Mouse (Mus musculus) erythroid progenitor cell, adult 5-6 weeks (primary cell): Measurements from ENCODE around the gene Dclre1b. TPM values are rescaled to one million over a fixed set of nuclear protein-coding genes. Genes with fewer than 3 reads are reported as not detected.
"Not testable (repeated sequence)": the region's sequence is repeated elsewhere in the genome, so short reads cannot be mapped to it uniquely, and the experiment has no call there.

ENCODE experiments used
- ATAC-seq: replicated peaks from 2 replicates; pipeline ENCODE4 v1.8.0; 2016; ENCODE audit warnings: moderate number of reproducible peaks, mild to moderate bottlenecking, moderate TSS enrichment, inconsistent platforms; ENCODE audit not compliant: poor library complexity, low FRiP score, severe bottlenecking
- total RNA-seq, 2 experiments: library from RNA; stranded (forward) in 1 of 2; stranded (reverse) in 1 of 2; fragments of 150-400 nt in 1 of 2; fragments of 186-747, 209-891 nt in 1 of 2; gene quantifications; 2 replicates each; pipeline versions ENCODE4 v1.2.3 to v1.2.4; 2015 to 2017; ENCODE audit warnings: low replicate concordance in 2 of 2

Dclre1b gene
- total RNA-seq, 2 experiments from 2014 or later = 13.4 to 14.3 TPM

GRCm38 (mm10) chr3:103829036-103829435 is 19.8 kb upstream of the Dclre1b start:
- ATAC-seq = no peak

GRCm38 (mm10) chr3:103827548-103827947 is 18.3 kb upstream of the Dclre1b start:
- no peak for ATAC-seq

DNA sequence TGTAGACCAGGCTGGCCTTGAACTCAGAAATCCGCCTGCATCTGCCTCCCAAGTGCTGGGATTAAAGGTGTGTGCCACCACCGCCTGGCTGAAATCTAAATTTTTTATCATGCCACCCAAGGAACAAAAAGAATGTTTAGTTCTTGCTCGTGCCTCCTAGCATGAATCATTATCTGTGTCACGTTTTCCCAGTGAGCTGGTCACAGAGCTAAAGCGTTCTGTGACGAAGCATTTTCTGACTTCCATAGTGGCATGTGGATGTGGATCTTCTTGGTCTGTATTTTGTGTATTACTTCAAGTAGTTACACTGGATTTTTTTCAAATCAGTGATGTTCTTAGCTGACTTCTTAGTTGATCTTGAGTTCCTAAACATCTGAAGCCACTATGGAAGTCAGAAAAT is 1.7 kb upstream of the Dclre1b start:
- 0 out of 2 replicates have a peak, but pooled peaks have one; percentile 45 for ATAC-seq

GRCm38 (mm10) chr3:103809799-103810150 is 531 bp upstream of the Dclre1b start:
- ATAC-seq = peak; percentile 41

DNA sequence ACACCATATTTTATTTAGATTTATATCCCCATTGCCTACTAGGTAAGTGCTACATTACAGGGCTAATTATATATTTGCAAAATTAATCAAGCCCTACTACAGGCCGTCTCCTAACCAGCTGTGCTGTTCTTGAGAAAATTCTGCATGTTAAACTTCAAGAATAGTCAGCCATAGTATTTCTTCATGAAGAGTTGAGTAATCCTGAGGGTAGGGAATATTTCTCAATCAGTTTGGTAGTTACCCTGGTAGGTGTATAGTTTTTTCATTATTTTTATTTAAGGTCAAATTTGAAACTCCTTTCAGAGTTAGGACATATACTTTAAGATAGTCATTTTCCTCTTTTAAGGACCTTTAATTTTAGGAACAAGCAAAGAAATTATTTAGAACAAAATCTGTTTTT is 3.6 kb downstream of the Dclre1b start:
- no peak for ATAC-seq

DNA sequence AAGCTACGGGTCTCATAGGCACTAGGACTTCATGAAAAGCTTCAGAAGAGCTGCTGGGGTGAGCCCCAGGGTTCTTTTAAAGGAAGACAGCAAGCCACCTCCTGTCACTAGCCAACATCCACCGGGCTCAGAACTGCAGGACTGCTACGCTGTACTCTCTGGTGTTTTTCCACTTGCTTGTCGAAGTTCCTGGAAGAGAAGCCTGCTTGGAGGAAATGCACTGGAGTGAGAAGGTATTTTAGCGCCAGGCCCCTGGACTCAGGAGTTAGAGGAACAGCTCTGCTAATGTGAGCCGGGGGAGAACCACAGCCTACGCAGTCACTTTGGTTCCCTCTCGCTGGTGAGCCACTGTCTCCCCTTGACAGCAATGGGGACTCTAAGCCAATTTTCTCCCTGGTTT is 6.4 kb downstream of the Dclre1b start:
- no peak for ATAC-seq

GRCm38 (mm10) chr3:103801631-103802531 is 7.4 kb downstream of the Dclre1b start:
- ATAC-seq = peak; percentile 69

DNA sequence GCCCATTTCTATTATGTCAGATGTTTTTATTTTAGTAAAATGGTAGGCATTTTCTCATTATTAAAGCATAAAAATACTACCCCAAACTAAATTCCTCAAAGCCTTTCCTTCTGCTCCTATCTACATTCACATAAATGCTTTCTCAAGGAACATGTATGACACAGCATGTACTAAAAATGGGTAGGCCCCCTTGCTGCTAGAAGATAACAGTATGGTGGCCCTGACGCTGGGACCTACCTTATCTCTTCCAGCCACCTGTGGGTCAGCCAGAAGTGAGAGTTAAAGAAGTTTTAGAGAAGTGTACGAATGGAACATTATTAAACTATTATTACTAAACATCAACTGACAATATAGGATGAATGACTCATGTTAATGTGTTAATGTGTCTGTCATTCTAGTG is 9.7 kb downstream of the Dclre1b start:
- ATAC-seq = peak; percentile 89

GRCm38 (mm10) chr3:103796389-103796788 is 12.9 kb downstream of the Dclre1b start:
- no peak for ATAC-seq

DNA sequence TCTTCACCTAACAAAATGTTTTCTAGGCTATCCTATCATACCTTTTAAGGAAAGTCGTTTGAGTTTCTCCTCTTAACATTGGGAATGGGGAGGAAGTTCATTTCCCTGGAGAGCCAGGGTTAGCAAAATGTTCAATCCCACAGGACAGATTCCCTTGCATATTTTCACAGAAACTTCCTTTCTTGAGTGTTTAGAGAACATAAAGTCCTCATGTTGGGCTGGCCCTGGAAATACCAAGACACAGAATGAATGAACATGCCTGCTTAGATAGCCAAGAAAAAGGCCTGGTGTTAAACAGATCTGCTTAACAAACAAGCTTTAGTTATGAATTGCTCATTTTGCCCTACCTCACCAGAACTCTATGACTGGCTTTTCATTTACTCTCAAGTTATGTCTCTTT is 16.7 kb downstream of the Dclre1b start:
- ATAC-seq = no peak

DNA sequence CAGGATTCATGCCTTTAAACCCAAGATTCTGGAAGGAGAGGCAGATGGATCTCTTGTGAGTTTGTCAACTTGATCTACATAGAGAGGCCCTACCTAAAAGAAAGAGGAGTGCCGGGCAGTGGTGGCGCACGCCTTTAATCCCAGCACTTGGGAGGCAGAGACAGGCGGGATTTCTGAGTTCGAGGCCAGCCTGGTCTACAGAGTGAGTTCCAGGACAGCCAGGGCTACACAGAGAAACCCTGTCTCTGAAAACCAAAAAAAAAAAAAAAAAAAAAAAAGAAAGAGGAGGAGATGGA is 17.2 kb downstream of the Dclre1b start:
- not testable (repeated sequence) for ATAC-seq

DNA sequence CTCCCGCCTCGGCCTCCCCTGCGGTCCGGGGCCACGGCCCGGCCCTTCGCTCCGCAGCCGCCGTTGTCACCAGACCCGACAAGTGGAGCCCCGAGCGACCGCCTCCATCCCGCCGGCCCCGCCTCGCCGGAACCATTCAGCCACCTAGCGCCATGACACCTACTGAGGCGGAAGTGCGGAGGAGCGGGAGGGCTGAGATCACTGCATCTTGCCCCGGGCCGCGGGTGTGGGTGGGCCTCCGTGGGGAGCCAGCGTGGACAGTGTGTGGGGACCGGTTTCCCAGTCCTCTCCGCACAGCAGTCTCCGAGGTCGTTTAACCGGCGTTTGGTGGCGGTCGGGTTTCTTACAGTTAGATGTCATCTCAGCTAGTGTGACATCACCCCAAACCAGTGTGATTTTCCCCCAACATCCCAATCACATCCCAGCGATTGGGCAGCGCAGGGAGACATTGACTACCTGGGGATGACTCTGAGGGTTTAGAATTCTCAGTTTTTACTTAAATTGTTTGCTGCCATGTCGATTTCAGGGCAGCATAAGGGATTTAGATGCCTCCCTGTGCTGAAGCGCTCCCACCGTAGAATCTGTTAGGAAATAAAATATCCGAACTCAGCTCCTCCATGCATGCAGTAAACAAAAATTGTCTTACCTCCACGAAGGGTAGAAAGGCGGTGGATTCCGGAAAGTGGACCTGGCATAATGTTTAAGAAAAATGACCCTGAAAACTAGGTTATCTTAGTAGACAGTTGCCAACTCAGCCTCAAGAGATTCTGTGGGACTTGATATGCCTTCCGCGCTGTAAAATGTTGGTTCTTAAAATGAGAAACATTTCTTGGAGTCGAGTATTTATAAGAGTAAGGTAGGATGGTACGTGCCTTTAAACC is 17.8 kb downstream of the Dclre1b start, which contains the start of gene Hipk1:
Gene Hipk1 (minus strand): TSS at position 334 of the 881 bp plus-strand sequence.
- ATAC-seq = peak; percentile 90

- peak; percentile 17; the same call in 1 of the 2 replicates for ATAC-seq
Observed at GRCm38 (mm10) chr3:103790346-103791145, 18.7 kb downstream of the Dclre1b start.

DNA sequence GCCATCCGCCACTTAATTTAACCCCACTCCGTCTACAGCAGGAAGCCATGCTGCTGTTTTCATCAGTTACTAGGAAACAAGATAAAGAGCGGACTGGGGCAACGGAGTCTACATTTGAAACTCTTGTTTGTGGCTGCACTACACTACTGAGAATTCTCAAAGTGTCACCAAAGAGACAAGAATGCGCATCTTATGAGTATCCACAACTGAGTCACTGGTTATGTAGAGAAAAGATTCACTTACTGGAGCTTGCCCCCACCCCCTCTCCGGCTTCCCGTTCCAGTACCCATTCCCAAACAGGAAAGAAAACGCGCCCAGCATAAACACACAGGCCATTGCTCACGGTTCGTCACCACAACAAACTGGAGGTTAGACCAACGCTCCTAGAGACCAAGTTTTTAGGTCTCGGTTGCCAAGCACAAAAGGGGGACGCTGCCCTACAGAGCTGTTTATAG is 19.3 kb downstream of the Dclre1b start:
- ATAC-seq = peak; percentile 43

GRCm38 (mm10) chr3:103789096-103789495 is 20.1 kb downstream of the Dclre1b start:
- ATAC-seq = no peak

DNA sequence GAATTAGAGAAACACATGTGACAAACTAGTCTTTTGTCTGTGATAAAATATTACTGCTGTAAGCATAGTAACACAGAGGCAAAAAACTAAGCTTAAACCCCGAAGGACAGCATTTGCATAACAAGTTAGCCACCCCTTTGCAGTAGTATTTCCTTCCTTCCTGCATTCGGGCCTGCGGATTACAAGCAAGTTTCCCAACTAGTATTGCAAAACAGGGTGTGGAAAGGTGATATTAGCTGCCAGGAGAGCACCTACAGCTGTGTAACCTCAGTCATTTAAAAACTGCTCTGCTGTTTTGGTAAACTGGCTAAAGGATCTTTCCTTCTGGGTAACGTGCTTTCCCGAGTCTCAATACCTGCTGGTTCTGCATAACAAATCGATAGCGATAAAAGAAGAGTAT is 22.0 kb downstream of the Dclre1b start:
- ATAC-seq = no peak

GRCm38 (mm10) chr3:103782844-103783609 is 26.2 kb downstream of the Dclre1b start:
- ATAC-seq = no peak

DNA sequence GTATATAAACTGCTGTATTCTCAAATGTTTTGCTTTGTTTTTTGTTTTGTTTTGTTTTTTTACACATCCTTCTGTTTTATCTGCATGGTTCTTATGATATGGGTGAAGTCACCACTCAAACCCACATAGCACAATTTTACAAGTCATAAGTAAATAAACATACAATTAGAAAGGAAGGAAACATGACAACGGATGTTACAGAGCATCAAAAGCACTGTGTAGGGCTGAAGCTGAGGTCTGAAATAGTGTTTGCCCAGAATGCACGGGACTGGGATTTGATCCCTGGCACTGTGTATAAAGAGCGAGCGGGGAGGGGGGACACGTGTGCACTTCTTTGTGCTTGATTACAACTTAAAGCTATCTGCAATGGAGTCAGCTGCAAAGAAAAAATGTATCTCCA is 28.5 kb downstream of the Dclre1b start:
- ATAC-seq = no peak

DNA sequence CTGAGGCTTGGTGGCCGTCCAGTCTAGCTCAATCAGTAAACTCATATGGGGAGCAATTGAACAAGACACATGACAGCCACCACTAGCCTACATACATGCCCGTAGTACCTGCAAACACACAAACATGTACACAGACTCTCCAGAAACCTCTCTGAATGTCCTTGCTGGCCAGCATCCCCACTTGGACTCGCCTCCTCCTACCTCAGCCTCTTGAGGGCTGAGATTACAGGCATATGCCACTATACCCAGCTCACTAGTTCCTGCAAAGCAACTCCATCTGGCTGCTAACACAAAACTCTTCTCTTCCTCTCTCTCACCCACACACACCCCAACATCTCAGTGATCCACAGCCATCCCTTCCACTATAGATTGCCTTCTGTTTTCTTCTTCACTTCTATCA is 29.0 kb downstream of the Dclre1b start:
- ATAC-seq = no peak
